Mouse (Mus musculus): Measurements from ENCODE around the gene G6pc2. TPM values are rescaled to one million over a fixed set of nuclear protein-coding genes. Genes with fewer than 3 reads are reported as not detected.

Gene G6pc2
- total RNA-seq, 1 experiment from 2014 or later = not detected

DNA sequence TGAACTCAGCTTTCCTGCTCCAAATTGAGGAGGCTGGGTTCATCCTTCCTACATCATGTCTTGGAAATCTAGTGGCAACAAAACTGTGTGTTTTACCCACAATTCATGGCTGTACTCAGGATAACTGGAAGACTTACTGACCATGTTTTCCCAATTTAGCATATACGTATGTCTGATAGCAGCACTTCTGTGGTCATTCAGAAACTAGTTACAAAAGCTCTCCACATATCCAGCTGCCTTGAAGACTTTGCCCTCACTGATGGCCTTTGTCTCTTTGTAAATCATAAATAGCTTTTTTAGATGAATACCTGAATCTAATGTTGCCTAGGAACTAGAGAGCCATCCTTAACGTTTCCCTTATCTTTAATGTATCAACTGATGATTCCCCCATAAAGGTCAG lies 19.3 kb downstream of the G6pc2 start:
- no peak for ATAC-seq (replicated peaks; ENCODE audit: insufficient number of reproducible peaks, low FRiP score, low TSS enrichment, poor library complexity, severe bottlenecking)

DNA sequence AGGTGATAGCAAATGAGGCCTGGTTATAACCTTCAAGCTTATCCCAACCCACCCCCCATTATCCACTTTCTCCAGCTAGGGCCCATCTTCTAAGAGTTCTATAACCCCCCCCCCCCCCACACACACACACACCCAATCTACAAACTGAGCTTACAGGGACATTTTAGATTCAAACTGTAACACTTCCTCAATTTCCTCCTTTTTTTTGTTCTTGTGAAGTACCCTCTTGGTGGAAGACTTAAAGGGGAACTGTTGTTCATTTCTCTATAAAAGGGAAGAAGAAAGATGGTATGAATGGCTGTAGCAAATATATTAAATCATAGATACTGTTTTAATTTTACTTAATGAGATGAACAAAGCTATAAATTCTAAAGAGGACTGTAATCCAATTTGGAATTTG lies 21.2 kb downstream of the G6pc2 start:
- no peak for ATAC-seq (replicated peaks; ENCODE audit: insufficient number of reproducible peaks, low FRiP score, low TSS enrichment, poor library complexity, severe bottlenecking)

DNA sequence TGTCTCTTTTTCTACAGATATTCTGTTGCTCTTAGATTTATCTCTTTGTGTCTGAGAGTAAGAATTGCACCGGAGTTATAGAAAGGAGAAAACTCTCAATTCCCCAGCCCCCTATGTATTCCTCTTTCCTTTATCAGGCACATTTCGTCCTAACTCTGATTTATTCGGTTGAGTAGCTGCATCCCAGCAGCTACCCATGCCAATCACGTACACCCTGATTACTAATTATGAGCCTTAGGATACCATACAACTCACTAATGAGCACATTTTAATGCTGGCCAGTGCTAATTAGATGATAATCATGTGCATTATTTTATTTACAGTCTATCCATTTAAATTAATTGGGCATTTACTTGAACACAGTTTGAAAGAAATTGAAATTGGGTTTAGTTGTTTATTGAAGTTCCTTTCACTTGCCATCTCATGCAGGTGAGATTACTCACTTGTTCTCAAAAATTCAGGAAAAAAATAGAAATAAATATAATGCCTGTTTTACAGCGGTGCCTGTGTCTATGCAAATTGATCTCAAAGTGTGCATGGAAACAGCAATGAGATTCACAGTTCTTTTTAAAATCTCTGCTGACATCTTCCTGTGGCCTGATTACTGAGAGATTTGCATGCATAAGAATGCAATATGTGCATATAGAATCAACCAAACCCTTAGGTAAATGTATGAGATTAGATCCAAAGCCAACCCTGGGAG lies 24.3 kb downstream of the G6pc2 start:
- no peak for ATAC-seq (replicated peaks; ENCODE audit: insufficient number of reproducible peaks, low FRiP score, low TSS enrichment, poor library complexity, severe bottlenecking)

DNA sequence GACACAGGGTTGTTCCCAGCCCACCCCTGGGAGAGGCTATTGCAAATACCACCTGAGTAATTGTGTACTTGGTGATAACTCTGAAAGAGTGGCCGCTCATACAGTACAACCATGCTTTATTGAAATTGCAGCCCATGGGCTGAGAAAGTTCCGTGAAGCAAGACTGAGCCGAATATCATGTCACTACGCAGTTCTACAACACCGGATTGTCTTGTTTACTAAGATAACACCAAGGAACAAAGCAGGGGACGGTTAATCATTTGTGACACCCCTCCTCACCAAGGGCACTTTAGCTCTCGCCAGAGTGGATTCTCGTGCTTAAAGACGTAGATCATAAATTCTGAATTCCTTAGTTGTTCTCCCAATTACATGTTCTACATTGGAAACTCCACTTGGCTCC lies 28.4 kb downstream of the G6pc2 start:
- ATAC-seq (replicated peaks; ENCODE audit: insufficient number of reproducible peaks, low FRiP score, low TSS enrichment, poor library complexity, severe bottlenecking) = no peak

DNA sequence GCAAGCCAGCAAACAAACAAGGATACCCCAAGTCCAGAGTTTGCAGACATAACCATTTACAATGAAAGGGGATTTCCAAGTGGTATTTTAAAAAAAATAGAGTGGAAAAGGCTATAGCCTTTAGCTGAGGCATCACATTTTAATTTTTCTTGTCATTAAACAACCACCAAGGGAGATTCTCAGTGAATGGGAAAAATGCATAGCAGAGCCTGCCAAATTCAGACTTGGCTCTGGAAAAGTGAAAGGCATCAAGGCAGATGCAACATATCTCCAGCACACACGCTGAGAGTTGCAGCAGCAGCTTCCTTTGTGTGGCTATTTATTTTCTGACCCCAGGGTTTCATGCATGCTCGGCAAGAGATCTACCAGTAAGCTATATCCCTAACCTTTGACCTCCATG lies 34.1 kb downstream of the G6pc2 start:
- ATAC-seq (replicated peaks; ENCODE audit: insufficient number of reproducible peaks, low FRiP score, low TSS enrichment, poor library complexity, severe bottlenecking) = no peak

DNA sequence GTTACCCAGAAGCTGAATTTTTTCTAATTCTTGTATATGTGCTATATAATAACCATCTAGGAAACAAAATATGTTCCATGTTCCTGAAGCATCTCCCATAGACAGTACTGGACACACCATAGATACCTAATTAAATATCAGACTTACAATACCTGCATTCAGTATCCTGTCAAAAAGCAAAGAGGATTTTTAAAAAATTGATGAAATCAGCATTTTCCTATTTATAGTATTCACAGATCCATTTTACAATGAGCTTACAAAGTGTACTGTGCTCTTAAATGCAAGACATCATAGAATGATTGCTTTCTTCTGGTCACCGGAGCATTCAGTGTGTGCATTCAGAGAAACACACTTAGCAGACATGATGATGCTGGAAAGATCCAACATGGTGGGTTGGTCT lies 36.2 kb downstream of the G6pc2 start:
- ATAC-seq (replicated peaks; ENCODE audit: insufficient number of reproducible peaks, low FRiP score, low TSS enrichment, poor library complexity, severe bottlenecking) = no peak

DNA sequence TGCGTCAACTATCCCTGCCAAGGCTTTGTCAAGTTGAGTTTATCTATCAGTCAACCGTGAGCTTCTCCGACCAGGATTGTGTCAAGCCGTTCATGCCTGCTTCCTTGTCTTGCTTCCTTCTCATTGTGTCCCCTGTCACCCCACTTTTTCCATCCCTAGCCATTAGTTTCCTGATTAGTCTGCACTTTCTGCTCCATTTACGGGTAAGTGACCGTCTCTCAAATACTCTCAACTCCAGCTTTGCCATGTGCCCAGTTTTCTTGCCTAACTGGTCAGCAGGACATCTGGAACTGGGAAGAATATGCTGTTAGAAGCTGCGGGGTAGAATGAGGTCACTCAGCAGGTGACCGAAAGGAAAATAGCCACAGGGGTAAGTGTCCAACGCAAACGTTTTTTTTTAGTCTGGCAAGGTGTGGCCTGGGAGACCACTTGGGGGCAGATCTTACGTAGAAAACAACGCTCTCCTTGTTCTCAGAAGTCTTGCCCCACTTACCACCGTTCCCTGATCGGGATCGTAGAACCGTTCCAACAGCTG lies 37.4 kb downstream of the G6pc2 start:
- ATAC-seq (replicated peaks; ENCODE audit: insufficient number of reproducible peaks, low FRiP score, low TSS enrichment, poor library complexity, severe bottlenecking) = no peak

DNA sequence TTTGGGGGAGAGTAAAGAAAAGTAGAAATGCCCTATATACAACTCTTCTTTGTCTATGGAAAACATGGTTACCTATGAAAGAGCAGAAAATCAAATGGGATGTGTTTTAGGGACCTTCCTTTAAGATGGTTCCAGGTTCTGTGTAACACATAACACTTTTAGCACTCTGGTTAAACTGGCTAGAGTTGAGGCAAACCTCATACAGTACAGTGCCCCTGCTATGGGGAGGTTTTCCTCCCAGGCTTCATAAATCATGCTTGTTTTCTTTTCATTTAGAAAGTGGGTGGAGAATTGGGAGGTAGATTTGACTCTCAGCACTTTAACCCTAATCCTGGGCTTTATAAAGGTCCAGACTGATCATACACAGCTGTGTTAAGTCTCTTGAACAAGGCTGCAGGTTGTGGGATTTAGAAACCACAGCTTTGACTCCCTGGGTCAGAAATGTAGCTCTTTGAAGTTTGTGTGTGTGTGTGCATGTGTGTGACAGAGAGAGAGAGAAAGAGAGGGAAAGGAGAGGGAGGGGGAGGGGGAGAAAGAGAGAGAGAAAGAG lies 53.3 kb downstream of the G6pc2 start:
- no peak for ATAC-seq (replicated peaks; ENCODE audit: insufficient number of reproducible peaks, low FRiP score, low TSS enrichment, poor library complexity, severe bottlenecking)

DNA sequence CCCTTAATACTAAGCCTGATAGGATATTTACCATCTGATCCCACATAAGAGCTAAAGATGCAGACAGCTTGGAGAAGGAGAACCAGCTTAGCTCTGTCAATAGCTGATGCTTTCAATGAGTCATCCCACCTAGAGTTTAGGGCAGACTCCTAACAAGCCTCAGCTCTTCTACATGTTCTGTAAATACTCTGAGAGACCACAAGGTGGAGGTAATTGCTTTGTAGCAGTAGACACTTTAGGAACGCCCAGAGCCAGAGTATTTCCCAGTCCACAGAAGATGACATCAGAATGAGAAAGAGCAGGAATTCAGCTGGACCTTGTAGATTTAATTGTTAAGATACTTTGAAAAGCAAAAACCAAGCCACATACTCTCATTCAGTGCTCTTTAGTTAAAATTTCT lies 65.0 kb downstream of the G6pc2 start:
- ATAC-seq (replicated peaks; ENCODE audit: insufficient number of reproducible peaks, low FRiP score, low TSS enrichment, poor library complexity, severe bottlenecking) = no peak

Other genes starting within 250 kb of the G6pc2 start
- gene Nostrin, start 75.3 kb upstream of the G6pc2 start, total RNA-seq (2017) = 10.4 to 15.1 TPM (median 14.2 TPM) in 3 replicates
- 4.1 to 7.9 TPM (median 5.0 TPM) in 3 replicates for gene Spc25, start 4.9 kb upstream of the G6pc2 start, total RNA-seq (2017)
- not detected in 3 replicates for gene Abcb11, start 131.5 kb downstream of the G6pc2 start, total RNA-seq (2017)
- gene Dhrs9, start 169.4 kb downstream of the G6pc2 start, total RNA-seq (2017) = 0.21 TPM in 1 of 3 replicates, not detected in the others